Mouse (Mus musculus) hindbrain, postnatal 0 days (tissue): Measurements from ENCODE around the gene Cd5. TPM values are rescaled to one million over a fixed set of nuclear protein-coding genes. Genes with fewer than 3 reads are reported as not detected.

ENCODE experiments used
- ATAC-seq: fragments of 200-750 bp; cut with Nextera tagmentation; 2 replicates; pipeline ENCODE4 v1.8.0; 2017; ENCODE audit warnings: mild to moderate bottlenecking, moderate TSS enrichment, moderate library complexity
- DNase-seq: peaks from one replicate; pipeline ENCODE4 v3.0.0-alpha.2; 2015; ENCODE audit warnings: low spot score
- H3K27ac ChIP-seq: fragments of 300-500 bp; sonication (generic); 2 replicates; pipeline ENCODE4 v1.5.1; 2014; ENCODE audit warnings: mild to moderate bottlenecking
- H3K27me3 ChIP-seq: fragments of 300-500 bp; sonication (generic); 2 replicates; pipeline ENCODE4 v1.6.1; 2014; ENCODE audit warnings: low read length, mixed read lengths; ENCODE audit not compliant: insufficient read depth
- H3K36me3 ChIP-seq: fragments of 300-500 bp; sonication (generic); 2 replicates; pipeline ENCODE4 v1.6.1; 2014; ENCODE audit warnings: low read length, mixed read lengths; ENCODE audit not compliant: insufficient read depth
- H3K4me1 ChIP-seq: fragments of 300-500 bp; sonication (generic); 2 replicates; pipeline ENCODE4 v1.6.1; 2014; ENCODE audit warnings: antibody characterized with exemption, low read length, mixed read lengths; ENCODE audit not compliant: insufficient read depth
- H3K4me2 ChIP-seq: fragments of 300-500 bp; sonication (generic); 2 replicates; pipeline ENCODE4 v1.6.1; 2014; ENCODE audit warnings: low read depth, mild to moderate bottlenecking, low read length, moderate library complexity, mixed read lengths
- H3K4me3 ChIP-seq: fragments of 300-500 bp; sonication (generic); 2 replicates; pipeline ENCODE4 v1.5.1; 2014; ENCODE audit warnings: low read length
- H3K9ac ChIP-seq: fragments of 300-500 bp; sonication (generic); replicated peaks from 2 replicates; pipeline ENCODE4 v1.6.1; 2014; ENCODE audit warnings: mild to moderate bottlenecking, low read length, moderate library complexity, mixed read lengths
- H3K9me3 ChIP-seq: fragments of 300-500 bp; sonication (generic); 2 replicates; pipeline ENCODE4 v1.6.1; 2016; ENCODE audit warnings: low read length, mixed read lengths
- CTCF ChIP-seq: IDR thresholded peaks from 2 replicates; pipeline ENCODE4 v1.5.1; 2016; ENCODE audit warnings: antibody characterized with exemption, control low read depth, low read depth
- WGBS: fragments of 180-500 bp; shearing (Covaris S2); extraction: QIAGEN DNeasy Blood & Tissue Kit; methylation state at CpG from one replicate; pipeline ENCODE4 v1.1.7; 2014; 5-methylcytosine and 5-hydroxymethylcytosine counted together
- polyA plus RNA-seq: library from polyadenylated mRNA; unstranded; fragments of >200 nt; fragmentation: Nextera tagmentation; extraction: Ambion mirVana; gene quantifications from 2 replicates; pipeline ENCODE4 v1.2.1, GENCODE M21; 2015
- total RNA-seq: library from RNA; depleted of rRNA; stranded (reverse); fragments of >200 nt; gene quantifications from 2 replicates; pipeline ENCODE4 v1.2.3, GENCODE M21; 2014; rRNA removed

Gene Cd5
- total RNA-seq = 0.68 TPM in 1 of 2 replicates, not detected in the other
- polyA plus RNA-seq = 0.26 and 0.32 TPM in 2 replicates

- Histone ChIP-seq H3K4me3 (no peak within 1 kb of the TSS), H3K36me3 (no peaks in the 10 kb centered on the region), H3K27me3 (no peaks in the 10 kb centered on the region), H3K27ac (no peak within 1 kb of the TSS), H3K4me2 (no peak within 1 kb of the TSS), H3K9ac (no peak within 1 kb of the TSS), H3K4me1 (no peaks in the 10 kb centered on the region), H3K9me3 (no peaks in the 10 kb centered on the region)
- ATAC-seq = no peak
- DNase-seq = no peak
- no peak for TF ChIP-seq CTCF
- WGBS = 67% methylated on average over 4 of the region's 4 CpGs
Measured at GRCm38 (mm10) chr19:10738811-10739210, at the start of gene Cd5. Gene Cd5, minus strand, starts transcription at chr19:10739002.

- DNase-seq (no peak), ATAC-seq (no peak)
- no peak overlapping the region for H3K4me2 ChIP-seq
- no peaks in the 10 kb centered on the region for H3K9me3 ChIP-seq
- 73% methylated on average over 9 of the region's 9 CpGs for WGBS
- H3K27me3 ChIP-seq = no peaks in the 10 kb centered on the region
- no peaks in the 10 kb centered on the region for H3K36me3 ChIP-seq
- peaks cover 5% of the 10 kb centered on the region; the same call in 1 of the 2 replicates for H3K4me1 ChIP-seq
- no peak for TF ChIP-seq CTCF
- H3K27ac ChIP-seq = no peak overlapping the region
- H3K9ac ChIP-seq = no peak overlapping the region
- H3K4me3 ChIP-seq = no peak overlapping the region
Measured at GRCm38 (mm10) chr19:10788242-10788641, 49.4 kb upstream of the Cd5 start.

- Histone ChIP-seq H3K4me2 (no peak overlapping the region), H3K27ac (no peak overlapping the region), H3K9ac (no peak overlapping the region), H3K27me3 (no peaks in the 10 kb centered on the region), H3K36me3 (no peaks in the 10 kb centered on the region), H3K9me3 (no peaks in the 10 kb centered on the region), H3K4me1 (peaks cover 5% of the 10 kb centered on the region; the same call in 1 of the 2 replicates), H3K4me3 (no peak overlapping the region)
- TF ChIP-seq CTCF = no peak
- ATAC-seq (no peak), DNase-seq (no peak)
- WGBS = 73% methylated on average over 4 of the region's 4 CpGs
Measured at GRCm38 (mm10) chr19:10787406-10787805, 48.6 kb upstream of the Cd5 start.

DNA sequence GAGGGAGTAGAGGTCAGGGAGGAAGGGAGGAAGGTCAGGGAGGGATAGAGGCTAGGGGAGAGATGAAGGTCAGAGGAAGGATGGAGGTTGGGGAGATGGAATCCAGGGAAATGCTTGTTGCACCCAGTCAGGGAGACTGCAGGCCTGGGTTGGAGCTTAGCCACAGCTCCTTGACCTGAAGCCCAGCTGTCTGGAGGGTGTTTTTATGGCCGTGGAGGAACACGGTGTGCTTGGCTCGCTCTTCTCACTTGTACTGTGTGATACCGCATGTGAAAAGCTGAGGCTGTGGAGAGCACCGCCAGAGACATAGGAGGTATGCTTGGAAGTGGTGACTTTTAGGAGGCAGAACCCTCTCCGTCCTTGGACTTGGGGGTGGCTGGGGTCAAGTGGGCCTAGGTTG lies 48.0 kb upstream of the Cd5 start:
- Histone ChIP-seq H3K27ac (no peak overlapping the region), H3K4me2 (no peak overlapping the region), H3K4me1 (peaks cover 5% of the 10 kb centered on the region; the same call in 1 of the 2 replicates), H3K4me3 (no peak overlapping the region), H3K27me3 (no peaks in the 10 kb centered on the region), H3K9ac (no peak overlapping the region), H3K36me3 (no peaks in the 10 kb centered on the region), H3K9me3 (no peaks in the 10 kb centered on the region)
- 85% methylated on average over 6 of the region's 6 CpGs for WGBS
- no peak for TF ChIP-seq CTCF
- no peak for ATAC-seq
- no peak for DNase-seq

GRCm38 (mm10) chr19:10784796-10785459 lies 46.1 kb upstream of the Cd5 start:
- Histone ChIP-seq H3K4me3 (no peak overlapping the region), H3K4me1 (peaks cover 5% of the 10 kb centered on the region; the same call in 1 of the 2 replicates), H3K9me3 (no peaks in the 10 kb centered on the region), H3K36me3 (no peaks in the 10 kb centered on the region), H3K27ac (0 out of 2 replicates have a peak overlapping the region, but pooled peaks have one; percentile 38), H3K9ac (no peak overlapping the region), H3K27me3 (no peaks in the 10 kb centered on the region), H3K4me2 (no peak overlapping the region)
- TF ChIP-seq CTCF = no peak
- WGBS = 59% methylated on average over 10 of the region's 10 CpGs
- DNase-seq = peak; percentile 66
- ATAC-seq = peak; percentile 71

- ATAC-seq (no peak), DNase-seq (no peak)
- H3K4me2 ChIP-seq = no peak overlapping the region
- peaks cover 5% of the 10 kb centered on the region; the same call in 1 of the 2 replicates for H3K4me1 ChIP-seq
- H3K4me3 ChIP-seq = no peak overlapping the region
- no peak for TF ChIP-seq CTCF
- WGBS = 30% methylated on average over 3 of the region's 3 CpGs
- 0 out of 2 replicates have a peak overlapping the region, but pooled peaks have one; percentile 27 for H3K27ac ChIP-seq
- H3K36me3 ChIP-seq = no peaks in the 10 kb centered on the region
- H3K9me3 ChIP-seq = no peaks in the 10 kb centered on the region
- no peaks in the 10 kb centered on the region for H3K27me3 ChIP-seq
- no peak overlapping the region for H3K9ac ChIP-seq
Measured at GRCm38 (mm10) chr19:10784061-10784460, 45.3 kb upstream of the Cd5 start.

DNA sequence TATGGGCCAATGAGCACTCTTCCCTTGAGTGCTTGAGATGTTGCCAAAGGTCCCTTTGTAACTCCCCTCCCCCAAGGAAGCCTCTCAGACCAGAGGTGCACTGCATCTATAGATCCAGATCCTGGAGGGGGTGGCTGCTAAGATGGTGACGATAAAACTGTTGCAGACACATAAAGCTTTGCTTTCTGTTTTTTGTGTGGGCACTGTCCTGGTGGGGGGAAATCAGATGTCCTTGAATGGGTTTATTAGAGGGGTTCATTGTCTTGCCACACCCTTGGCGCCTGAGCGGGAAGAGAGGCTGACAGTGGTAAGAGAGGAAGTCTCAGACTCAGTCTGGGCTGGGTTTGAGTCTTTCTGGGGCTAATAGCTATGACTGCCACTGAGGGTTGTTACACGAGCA lies 44.4 kb upstream of the Cd5 start:
- H3K4me1 ChIP-seq = peaks cover 5% of the 10 kb centered on the region; the same call in 1 of the 2 replicates
- DNase-seq (no peak), ATAC-seq (no peak)
- no peak for TF ChIP-seq CTCF
- H3K4me2 ChIP-seq = no peak overlapping the region
- no peaks in the 10 kb centered on the region for H3K9me3 ChIP-seq
- no peaks in the 10 kb centered on the region for H3K36me3 ChIP-seq
- no peak overlapping the region for H3K27ac ChIP-seq
- H3K4me3 ChIP-seq = no peak overlapping the region
- 76% methylated on average over 4 of the region's 4 CpGs for WGBS
- H3K27me3 ChIP-seq = no peaks in the 10 kb centered on the region
- no peak overlapping the region for H3K9ac ChIP-seq
